Mouse (Mus musculus): Measurements from ENCODE around the gene Fdx1l. TPM values are rescaled to one million over a fixed set of nuclear protein-coding genes. Genes with fewer than 3 reads are reported as not detected.
"Not testable (repeated sequence)": the region's sequence is repeated elsewhere in the genome, so short reads cannot be mapped to it uniquely, and the experiment has no call there.

Gene Fdx1l
- total RNA-seq, 2 experiments from 2014 or later = 23.5 to 59.4 TPM

GRCm38 (mm10) chr9:21075625-21076024, 2.2 kb upstream of the Fdx1l start:
- no peak for ATAC-seq (replicated peaks; ENCODE audit: poor library complexity, severe bottlenecking)

DNA sequence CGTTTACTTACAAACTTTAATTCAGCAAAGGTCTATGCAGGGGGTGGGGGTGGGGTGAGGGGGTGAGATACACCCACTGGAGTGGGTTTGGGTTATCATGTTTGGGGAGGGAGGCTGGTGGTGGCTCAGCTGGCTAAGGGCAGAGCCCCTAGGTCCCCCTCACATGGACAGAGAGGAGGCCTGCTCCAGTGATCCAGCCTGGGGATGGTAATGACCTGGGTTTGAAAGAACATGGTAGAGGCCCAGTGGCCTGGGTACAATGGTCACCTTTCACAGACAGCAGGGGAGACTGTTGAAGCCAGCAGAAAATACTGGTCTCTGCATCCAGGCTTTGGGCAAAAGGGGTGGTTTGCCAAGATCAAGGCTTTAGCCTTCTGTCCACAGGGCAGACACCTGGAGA, 759 bp upstream of the Fdx1l start:
- ATAC-seq (replicated peaks; ENCODE audit: poor library complexity, severe bottlenecking) = no peak

DNA sequence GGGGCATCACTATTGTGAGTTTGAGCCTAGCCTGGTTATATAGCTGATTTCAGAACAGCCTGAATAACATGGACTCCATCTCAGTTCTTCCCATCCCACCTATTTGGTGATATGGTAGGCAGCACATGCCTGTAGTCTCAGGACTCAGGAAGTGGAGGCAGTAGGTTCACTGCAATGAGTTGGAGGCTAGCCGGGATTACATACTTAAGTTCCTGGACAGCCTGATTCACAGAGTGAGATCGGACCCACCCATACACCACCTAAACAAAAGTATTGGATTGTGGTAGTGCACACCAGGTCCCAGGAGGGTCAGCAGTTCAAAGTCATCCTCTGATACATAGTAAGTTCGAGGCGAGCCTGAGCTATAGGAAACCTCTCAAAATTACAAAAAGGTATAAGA, 773 bp downstream of the Fdx1l start:
- ATAC-seq (replicated peaks; ENCODE audit: poor library complexity, severe bottlenecking) = no peak

DNA sequence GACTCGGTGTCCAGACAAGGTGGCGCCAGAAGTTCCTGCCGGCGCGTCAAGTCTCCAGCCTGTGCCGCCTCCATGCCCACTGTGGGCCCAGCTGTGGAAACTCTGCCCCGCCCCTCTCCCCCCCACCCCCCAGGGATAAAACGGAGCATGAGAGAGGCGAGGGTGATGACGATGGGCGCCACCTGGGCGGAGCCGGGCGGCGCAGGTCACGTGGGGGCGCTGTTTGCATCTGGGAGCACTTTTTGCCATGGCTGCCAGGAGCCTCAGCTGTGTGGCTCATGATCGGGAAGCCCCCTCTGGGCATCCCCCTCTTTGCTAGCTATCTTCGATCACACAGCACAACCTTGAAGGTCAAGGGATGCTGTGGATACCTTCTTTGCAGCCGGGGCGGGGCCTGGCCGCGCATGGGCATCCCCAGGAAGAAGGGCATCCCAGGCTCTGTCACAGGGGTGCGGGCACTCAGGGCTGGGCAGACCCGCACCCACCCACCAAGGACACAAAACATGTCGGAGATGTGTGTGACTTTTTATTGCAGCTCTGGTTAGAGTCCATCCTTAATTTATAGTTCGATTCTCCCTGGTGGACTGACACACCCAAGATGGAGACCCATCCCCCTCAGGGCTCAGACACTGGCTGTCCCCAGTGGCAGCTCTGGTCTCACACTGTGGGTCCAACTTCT, 6.3 kb downstream of the Fdx1l start, which contains the start of gene Zglp1:
Gene Zglp1, minus strand, starts transcription at position 88 of the 679 bp plus-strand sequence.
- no peak; the same call in 1 of the 2 replicates for ATAC-seq (replicated peaks; ENCODE audit: poor library complexity, severe bottlenecking)

DNA sequence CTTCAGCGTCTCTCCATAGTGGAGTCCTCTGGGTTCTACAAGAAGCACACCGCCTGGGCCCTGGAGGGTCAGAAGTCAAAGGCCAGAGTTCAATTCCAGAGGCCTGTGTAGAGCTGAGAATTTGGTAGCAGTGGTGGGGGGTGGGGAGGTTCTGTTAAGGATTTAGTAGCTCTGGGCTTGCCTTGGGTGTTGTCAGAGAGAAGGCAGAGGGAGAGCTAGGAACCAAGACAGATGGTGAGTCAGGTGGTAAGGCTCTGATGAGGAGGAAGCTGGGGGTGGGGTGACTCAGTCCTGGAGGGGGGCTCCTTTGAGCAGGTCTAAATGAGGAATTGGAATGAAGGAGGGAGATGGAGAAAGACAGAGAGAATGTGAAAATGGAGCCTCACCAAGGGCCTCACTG, 10.5 kb downstream of the Fdx1l start:
- no peak for ATAC-seq (replicated peaks; ENCODE audit: poor library complexity, severe bottlenecking)

DNA sequence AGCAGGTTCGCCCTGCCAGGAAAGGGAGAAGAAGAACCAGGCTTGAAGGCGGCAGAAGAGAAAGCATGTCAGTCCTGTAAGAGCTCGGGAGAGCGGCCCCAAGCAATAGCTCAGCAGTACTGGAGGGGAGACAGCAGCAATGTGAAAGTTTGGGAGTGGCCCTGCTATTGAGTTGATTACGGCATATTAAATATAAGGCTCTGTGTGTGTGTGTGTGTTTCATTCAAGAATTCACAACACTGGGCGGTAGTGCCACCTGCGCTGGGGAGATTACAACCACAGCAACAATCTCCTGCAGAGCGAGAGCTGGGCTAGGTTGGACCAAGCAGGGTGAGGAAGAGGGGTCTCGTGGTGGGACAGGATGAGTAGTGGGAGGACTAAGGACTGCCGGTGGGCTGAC, 21.8 kb downstream of the Fdx1l start:
- ATAC-seq (replicated peaks; ENCODE audit: poor library complexity, severe bottlenecking) = no peak

GRCm38 (mm10) chr9:21045235-21045634, 28.2 kb downstream of the Fdx1l start:
- ATAC-seq (replicated peaks; ENCODE audit: poor library complexity, severe bottlenecking) = no peak

DNA sequence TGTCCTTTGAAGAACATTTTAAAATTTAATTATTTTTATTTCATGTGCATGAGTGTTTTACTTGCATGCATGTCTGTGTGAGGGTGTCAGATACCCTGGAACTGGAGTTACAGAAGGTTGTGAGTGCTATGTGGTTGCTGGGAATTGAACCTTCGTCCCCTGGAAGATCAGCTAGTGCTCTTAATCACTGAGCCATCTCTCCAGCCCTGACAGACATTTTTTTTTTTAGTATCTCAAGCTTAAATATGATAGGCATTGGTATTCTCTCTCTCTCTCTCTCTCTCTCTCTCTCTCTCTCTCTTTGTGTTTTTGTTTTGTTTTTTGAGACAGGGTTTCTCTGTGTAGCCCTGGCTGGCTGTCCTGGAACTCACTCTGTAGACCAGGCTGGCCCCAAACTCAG, 28.6 kb downstream of the Fdx1l start:
- not testable (repeated sequence) for ATAC-seq (replicated peaks; ENCODE audit: poor library complexity, severe bottlenecking)

- no peak for ATAC-seq (replicated peaks; ENCODE audit: poor library complexity, severe bottlenecking)
Observed at GRCm38 (mm10) chr9:21043563-21043962, 29.9 kb downstream of the Fdx1l start.

GRCm38 (mm10) chr9:21041308-21041707, 32.1 kb downstream of the Fdx1l start:
- ATAC-seq (replicated peaks; ENCODE audit: poor library complexity, severe bottlenecking) = no peak

DNA sequence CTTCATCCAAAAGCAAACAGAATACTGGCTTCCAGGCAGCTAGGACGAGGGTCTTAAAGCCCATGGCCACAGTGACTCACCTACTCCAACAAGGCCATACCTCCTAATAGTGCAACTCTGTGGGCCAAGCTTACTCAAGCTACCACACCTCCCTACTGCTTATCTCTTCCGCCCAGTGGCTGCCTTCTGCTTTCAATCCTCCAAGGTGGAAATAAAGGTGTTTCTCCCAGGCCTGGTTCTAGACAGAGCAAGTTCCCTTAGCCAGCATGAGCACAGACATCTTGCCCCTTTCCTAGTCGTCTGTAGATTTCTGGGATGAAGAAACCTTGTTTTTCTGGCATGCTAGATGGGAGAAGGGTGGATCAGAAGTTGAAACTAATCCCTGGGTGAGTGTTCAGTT, 33.6 kb downstream of the Fdx1l start:
- ATAC-seq (replicated peaks; ENCODE audit: poor library complexity, severe bottlenecking) = no peak

DNA sequence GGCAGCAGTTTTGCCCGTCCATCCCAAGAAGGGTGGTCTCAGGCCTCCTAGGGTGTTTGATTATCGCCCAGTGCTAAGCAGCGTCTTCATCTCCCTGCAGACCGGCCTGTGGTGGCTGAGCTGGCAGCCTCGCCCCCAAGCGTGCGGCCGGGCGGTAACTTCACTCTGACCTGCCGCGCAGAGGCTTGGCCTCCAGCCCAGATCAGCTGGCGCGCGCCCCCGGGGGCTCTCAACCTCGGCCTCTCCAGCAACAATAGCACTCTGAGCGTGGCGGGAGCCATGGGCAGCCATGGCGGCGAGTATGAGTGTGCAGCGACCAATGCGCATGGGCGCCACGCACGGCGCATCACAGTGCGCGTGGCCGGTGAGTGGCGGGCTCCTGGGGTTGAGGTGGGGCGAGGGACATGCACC, 35.9 kb downstream of the Fdx1l start:
- peak; percentile 4; the same call in 1 of the 2 replicates for ATAC-seq (replicated peaks; ENCODE audit: poor library complexity, severe bottlenecking)

DNA sequence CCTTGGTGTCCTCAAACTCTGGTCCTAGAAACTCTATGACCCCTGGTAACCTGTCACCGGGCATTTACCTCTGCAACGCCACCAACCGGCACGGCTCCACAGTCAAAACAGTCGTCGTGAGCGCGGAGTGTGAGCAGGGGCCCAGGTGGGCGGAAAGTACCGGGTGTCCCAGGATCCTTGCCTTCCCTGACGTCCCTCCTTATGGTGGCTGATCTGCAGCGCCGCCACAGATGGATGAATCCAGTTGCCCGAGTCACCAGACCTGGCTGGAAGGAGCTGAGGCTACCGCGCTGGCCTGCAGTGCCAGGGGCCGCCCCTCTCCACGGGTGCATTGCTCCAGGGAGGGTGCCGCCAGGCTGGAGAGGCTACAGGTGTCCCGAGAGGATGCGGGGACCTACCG, 36.7 kb downstream of the Fdx1l start:
- no peak for ATAC-seq (replicated peaks; ENCODE audit: poor library complexity, severe bottlenecking)

GRCm38 (mm10) chr9:21036161-21036560, 37.3 kb downstream of the Fdx1l start:
- ATAC-seq (replicated peaks; ENCODE audit: poor library complexity, severe bottlenecking) = 0 out of 2 replicates have a peak, but pooled peaks have one; percentile 20

DNA sequence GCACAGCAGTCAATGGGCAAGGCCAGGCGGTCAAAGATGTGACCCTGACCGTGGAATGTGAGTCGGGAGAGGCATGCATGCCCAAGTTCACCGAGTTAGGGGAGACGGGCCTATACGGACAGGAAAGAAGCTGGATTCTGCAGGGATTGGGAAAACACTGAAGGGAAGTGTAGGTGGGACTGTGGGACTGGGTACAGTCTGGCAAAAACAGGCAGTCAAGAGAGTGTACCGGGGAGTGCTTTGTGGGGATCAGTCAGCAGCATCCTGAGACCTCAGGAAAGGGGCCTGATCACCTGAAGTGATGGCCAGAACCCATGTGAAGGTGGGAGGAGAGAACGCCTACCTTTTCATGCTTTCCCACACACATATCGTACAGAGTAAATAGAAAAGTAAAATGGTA, 37.8 kb downstream of the Fdx1l start:
- ATAC-seq (replicated peaks; ENCODE audit: poor library complexity, severe bottlenecking) = no peak

DNA sequence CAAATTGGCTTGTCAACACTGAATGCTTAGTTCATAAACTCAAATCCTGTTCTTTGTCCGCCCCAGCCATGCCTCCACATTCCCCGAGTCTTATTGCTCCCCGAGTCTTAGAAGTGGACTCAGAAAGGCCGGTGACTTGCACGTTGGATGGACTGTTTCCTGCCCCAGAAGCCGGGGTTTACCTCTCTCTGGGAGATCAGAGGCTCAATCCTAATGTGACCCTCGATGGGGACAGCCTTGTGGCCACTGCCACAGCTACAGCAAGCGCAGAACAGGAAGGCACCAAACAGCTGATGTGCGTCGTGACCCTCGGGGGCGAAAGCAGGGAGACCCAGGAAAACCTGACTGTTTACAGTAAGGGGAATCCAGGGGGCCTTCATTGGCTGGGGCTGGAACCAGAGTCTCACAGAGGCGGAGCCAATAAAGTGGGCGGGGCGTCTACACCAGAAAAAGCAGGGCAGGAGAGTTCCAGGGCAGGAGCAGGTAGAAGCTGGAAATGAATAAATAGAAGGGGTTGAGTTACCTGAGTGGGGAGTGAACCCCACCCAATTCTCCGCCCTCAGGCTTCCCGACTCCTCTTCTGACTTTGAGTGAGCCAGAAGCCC, 38.8 kb downstream of the Fdx1l start:
- no peak for ATAC-seq (replicated peaks; ENCODE audit: poor library complexity, severe bottlenecking)

GRCm38 (mm10) chr9:21033136-21033535, 40.3 kb downstream of the Fdx1l start:
- peak; percentile 28 for ATAC-seq (replicated peaks; ENCODE audit: poor library complexity, severe bottlenecking)

- no peak for ATAC-seq (replicated peaks; ENCODE audit: poor library complexity, severe bottlenecking)
Observed at GRCm38 (mm10) chr9:21032491-21032890, 40.9 kb downstream of the Fdx1l start.

- ATAC-seq (replicated peaks; ENCODE audit: poor library complexity, severe bottlenecking) = no peak
Observed at GRCm38 (mm10) chr9:21031896-21032351, 41.5 kb downstream of the Fdx1l start, which contains the start of gene Icam5. Gene Icam5 (plus strand): TSS chr9:21032073.

GRCm38 (mm10) chr9:21031251-21031895, 42.0 kb downstream of the Fdx1l start:
- peak; percentile 31 for ATAC-seq (replicated peaks; ENCODE audit: poor library complexity, severe bottlenecking)

- peak; percentile 62 for ATAC-seq (replicated peaks; ENCODE audit: poor library complexity, severe bottlenecking)
Observed at GRCm38 (mm10) chr9:21030781-21031250, 42.6 kb downstream of the Fdx1l start.

Measured in granulocyte monocyte progenitor cell, adult 5-6 weeks (primary cell).